Mouse (Mus musculus): Measurements from ENCODE around the gene BC017158. TPM values are rescaled to one million over a fixed set of nuclear protein-coding genes. Genes with fewer than 3 reads are reported as not detected.

Gene BC017158
- polyA plus RNA-seq, 1 experiment, result 37.3 TPM

GRCm38 (mm10) chr7:128312375-128313059, 14.5 kb upstream of the BC017158 start:
- no peaks in the 10 kb centered on the region; the same call in 1 of the 2 replicates for H3K4me1 ChIP-seq (ENCODE audit: control insufficient read depth, insufficient read depth, low read length)
- WGBS, result 28% methylated on average over 13 of the region's 13 CpGs
- H3K4me3 ChIP-seq (replicated peaks; ENCODE audit: control insufficient read depth, low read depth, low read length), result no peak overlapping the region
- H3K27ac ChIP-seq (ENCODE audit: control insufficient read depth, insufficient read depth, low read depth, low read length, poor library complexity), result no peak overlapping the region
- TF ChIP-seq POLR2A (IDR thresholded peaks at IDR 0.05; ENCODE audit: borderline replicate concordance, control insufficient read depth, low read depth, low read length), result no peak
- TF ChIP-seq CTCF (IDR thresholded peaks at IDR 0.05; ENCODE audit: control insufficient read depth, insufficient read depth, low read length), result no peak

DNA sequence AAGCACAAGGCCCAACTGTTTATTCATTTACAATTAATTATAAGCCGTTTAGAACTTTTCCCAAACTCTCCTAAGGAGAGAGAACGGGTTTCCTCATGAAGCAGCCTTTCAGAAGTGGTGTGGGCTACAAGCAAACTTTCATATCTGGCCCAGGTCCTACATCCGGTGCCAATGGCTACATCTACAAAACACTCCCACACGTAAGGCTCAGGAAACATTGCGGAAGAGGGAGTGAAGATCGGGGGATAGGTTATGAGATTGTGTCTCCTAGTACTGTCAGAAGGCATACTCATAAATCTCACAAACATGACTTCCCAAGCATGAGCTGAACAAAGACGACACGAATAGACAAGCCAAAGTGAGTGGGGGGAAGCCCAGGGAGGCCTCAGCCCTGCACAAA, 13.8 kb upstream of the BC017158 start:
- no peak overlapping the region for H3K27ac ChIP-seq (ENCODE audit: control insufficient read depth, insufficient read depth, low read depth, low read length, poor library complexity)
- WGBS, result 62% methylated on average over 8 of the region's 8 CpGs
- H3K4me1 ChIP-seq (ENCODE audit: control insufficient read depth, insufficient read depth, low read length), result no peaks in the 10 kb centered on the region; the same call in 1 of the 2 replicates
- no peak for TF ChIP-seq POLR2A (IDR thresholded peaks at IDR 0.05; ENCODE audit: borderline replicate concordance, control insufficient read depth, low read depth, low read length)
- no peak for TF ChIP-seq CTCF (IDR thresholded peaks at IDR 0.05; ENCODE audit: control insufficient read depth, insufficient read depth, low read length)
- no peak overlapping the region for H3K4me3 ChIP-seq (replicated peaks; ENCODE audit: control insufficient read depth, low read depth, low read length)

DNA sequence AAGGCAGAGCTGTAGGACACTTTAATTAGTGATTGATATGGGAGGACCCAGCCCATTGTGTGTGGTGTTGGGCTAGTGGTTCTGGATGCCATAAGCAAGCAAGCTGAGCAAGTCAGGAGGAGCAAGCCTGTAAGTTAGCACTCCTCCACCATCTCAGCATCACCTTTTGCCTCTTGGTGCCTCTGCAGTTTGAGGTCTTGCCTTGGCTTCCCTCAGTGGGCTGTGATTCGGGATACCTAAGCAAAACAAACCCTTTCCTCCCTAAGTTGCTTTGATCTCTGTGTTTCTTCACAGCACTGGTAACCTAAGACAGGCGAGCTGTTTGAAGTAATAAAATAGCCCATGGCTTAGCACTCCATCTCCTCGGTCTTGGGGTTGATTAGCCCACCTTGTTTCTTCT, 13.3 kb upstream of the BC017158 start:
- no peak overlapping the region for H3K4me3 ChIP-seq (replicated peaks; ENCODE audit: control insufficient read depth, low read depth, low read length)
- H3K4me1 ChIP-seq (ENCODE audit: control insufficient read depth, insufficient read depth, low read length), result no peaks in the 10 kb centered on the region; the same call in 1 of the 2 replicates
- TF ChIP-seq CTCF (IDR thresholded peaks at IDR 0.05; ENCODE audit: control insufficient read depth, insufficient read depth, low read length) (no peak), POLR2A (IDR thresholded peaks at IDR 0.05; ENCODE audit: borderline replicate concordance, control insufficient read depth, low read depth, low read length) (no peak)
- H3K27ac ChIP-seq (ENCODE audit: control insufficient read depth, insufficient read depth, low read depth, low read length, poor library complexity), result no peak overlapping the region
- WGBS, result 77% methylated on average over 3 of the region's 3 CpGs

DNA sequence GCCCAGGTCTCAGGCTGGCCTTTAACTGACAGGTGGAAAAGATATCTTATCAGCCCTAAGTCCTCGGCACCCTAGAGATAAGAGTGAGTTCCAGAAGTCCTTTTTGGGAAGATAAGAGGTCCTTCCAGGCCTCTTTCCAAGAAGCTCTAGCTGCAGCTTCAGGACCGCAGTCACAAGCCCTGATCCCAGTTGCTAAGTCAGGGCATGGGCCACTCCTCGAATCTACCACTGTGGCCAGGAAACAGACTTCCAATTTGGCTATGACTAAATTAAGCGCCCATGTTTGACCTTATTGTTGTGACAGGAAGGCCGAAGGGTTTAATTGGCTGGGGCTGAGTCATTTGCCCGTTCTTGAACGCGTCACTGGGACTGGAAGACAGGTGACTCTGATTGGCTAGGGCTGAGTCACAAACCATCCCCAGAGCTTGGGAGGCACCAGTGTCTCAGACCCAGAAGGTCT, 12.3 kb upstream of the BC017158 start:
- no peak overlapping the region for H3K27ac ChIP-seq (ENCODE audit: control insufficient read depth, insufficient read depth, low read depth, low read length, poor library complexity)
- 65% methylated on average over 8 of the region's 8 CpGs for WGBS
- no peak overlapping the region for H3K4me3 ChIP-seq (replicated peaks; ENCODE audit: control insufficient read depth, low read depth, low read length)
- TF ChIP-seq CTCF (IDR thresholded peaks at IDR 0.05; ENCODE audit: control insufficient read depth, insufficient read depth, low read length), result no peak
- no peak for TF ChIP-seq POLR2A (IDR thresholded peaks at IDR 0.05; ENCODE audit: borderline replicate concordance, control insufficient read depth, low read depth, low read length)
- H3K4me1 ChIP-seq (ENCODE audit: control insufficient read depth, insufficient read depth, low read length), result no peaks in the 10 kb centered on the region; the same call in 1 of the 2 replicates

DNA sequence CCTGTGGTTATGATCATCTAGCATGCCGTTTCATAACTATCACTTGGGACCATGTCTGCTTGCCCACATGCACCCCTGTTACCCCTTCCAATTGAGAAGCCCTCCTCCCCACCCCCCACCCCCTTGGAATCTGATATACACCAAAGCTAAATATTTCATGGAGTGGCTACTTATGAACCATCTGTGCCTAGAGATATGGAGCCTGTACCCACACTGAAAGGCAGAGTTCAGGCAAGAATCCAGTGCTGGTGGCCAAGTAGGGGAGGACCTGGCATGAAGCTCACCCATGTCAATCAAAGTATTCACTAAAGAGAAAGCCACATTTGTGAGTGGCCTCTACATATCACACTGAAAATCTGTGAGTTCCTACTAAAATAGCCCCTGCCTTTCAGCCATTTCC, 11.8 kb upstream of the BC017158 start:
- WGBS, result 28% methylated on average over 1 of the region's 1 CpGs
- no peak for TF ChIP-seq CTCF (IDR thresholded peaks at IDR 0.05; ENCODE audit: control insufficient read depth, insufficient read depth, low read length)
- no peak for TF ChIP-seq POLR2A (IDR thresholded peaks at IDR 0.05; ENCODE audit: borderline replicate concordance, control insufficient read depth, low read depth, low read length)
- Histone ChIP-seq H3K4me1 (ENCODE audit: control insufficient read depth, insufficient read depth, low read length) (no peaks in the 10 kb centered on the region; the same call in 1 of the 2 replicates), H3K4me3 (replicated peaks; ENCODE audit: control insufficient read depth, low read depth, low read length) (no peak overlapping the region), H3K27ac (ENCODE audit: control insufficient read depth, insufficient read depth, low read depth, low read length, poor library complexity) (no peak overlapping the region)

- H3K27ac ChIP-seq (ENCODE audit: control insufficient read depth, insufficient read depth, low read depth, low read length, poor library complexity), result no peak overlapping the region
- H3K4me1 ChIP-seq (ENCODE audit: control insufficient read depth, insufficient read depth, low read length), result no peaks in the 10 kb centered on the region; the same call in 1 of the 2 replicates
- WGBS, result 71% methylated on average over 3 of the region's 3 CpGs
- H3K4me3 ChIP-seq (replicated peaks; ENCODE audit: control insufficient read depth, low read depth, low read length), result no peak overlapping the region
- TF ChIP-seq POLR2A (IDR thresholded peaks at IDR 0.05; ENCODE audit: borderline replicate concordance, control insufficient read depth, low read depth, low read length) (no peak), CTCF (IDR thresholded peaks at IDR 0.05; ENCODE audit: control insufficient read depth, insufficient read depth, low read length) (no peak)
Observed at GRCm38 (mm10) chr7:128309216-128309615, 11.2 kb upstream of the BC017158 start.

DNA sequence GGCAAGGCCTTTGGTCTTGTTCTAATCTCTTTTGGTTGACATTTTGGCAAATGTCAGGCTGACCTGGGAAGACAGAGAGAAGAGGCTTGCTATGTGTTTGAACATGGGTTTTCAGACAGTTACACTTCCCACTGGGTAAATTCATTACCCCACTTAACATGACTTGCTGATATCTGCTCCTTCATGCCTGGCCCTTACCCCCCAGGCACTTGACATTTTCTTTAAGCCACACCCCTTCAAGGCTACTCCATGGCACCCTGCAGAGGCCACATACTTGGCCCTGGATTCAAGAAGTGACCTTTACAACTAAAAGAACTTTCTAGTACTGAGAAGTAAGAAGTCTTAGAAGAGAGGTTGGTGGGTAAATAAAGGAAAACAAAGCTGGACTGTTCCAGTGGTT, 9.9 kb upstream of the BC017158 start:
- H3K4me3 ChIP-seq (replicated peaks; ENCODE audit: control insufficient read depth, low read depth, low read length), result no peak overlapping the region
- no peaks in the 10 kb centered on the region; the same call in 1 of the 2 replicates for H3K4me1 ChIP-seq (ENCODE audit: control insufficient read depth, insufficient read depth, low read length)
- no peak overlapping the region for H3K27ac ChIP-seq (ENCODE audit: control insufficient read depth, insufficient read depth, low read depth, low read length, poor library complexity)
- TF ChIP-seq CTCF (IDR thresholded peaks at IDR 0.05; ENCODE audit: control insufficient read depth, insufficient read depth, low read length) (no peak), POLR2A (IDR thresholded peaks at IDR 0.05; ENCODE audit: borderline replicate concordance, control insufficient read depth, low read depth, low read length) (no peak)

DNA sequence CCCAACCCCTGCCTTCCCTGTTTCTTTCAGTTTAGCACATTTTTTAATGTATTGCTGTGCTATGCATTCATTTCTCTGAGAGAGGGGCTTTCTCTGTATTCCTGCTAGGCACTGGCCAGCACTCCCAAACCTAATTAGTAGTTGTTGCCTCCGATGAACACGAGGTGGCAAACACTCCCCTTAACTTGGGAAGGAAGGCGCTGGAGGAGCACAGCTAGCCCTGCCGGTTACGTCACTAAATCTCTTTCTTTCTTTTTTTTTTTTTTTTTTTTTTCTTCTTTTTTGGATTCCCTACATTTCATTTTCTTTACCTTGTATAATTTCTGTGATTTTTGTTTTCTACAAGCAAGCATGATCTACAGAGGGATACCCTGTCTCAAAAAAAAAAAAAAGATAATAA, 6.9 kb upstream of the BC017158 start:
- Histone ChIP-seq H3K4me1 (ENCODE audit: control insufficient read depth, insufficient read depth, low read length) (no peaks in the 10 kb centered on the region; the same call in 1 of the 2 replicates), H3K27ac (ENCODE audit: control insufficient read depth, insufficient read depth, low read depth, low read length, poor library complexity) (no peak overlapping the region), H3K4me3 (replicated peaks; ENCODE audit: control insufficient read depth, low read depth, low read length) (no peak overlapping the region)
- no peak for TF ChIP-seq POLR2A (IDR thresholded peaks at IDR 0.05; ENCODE audit: borderline replicate concordance, control insufficient read depth, low read depth, low read length)
- peak; percentile 30; the same call in 1 of the 2 replicates for TF ChIP-seq CTCF (IDR thresholded peaks at IDR 0.05; ENCODE audit: control insufficient read depth, insufficient read depth, low read length)
- under 1% methylated on average over 5 of the region's 5 CpGs for WGBS

All from bone marrow, adult 2 months (tissue).